Mouse (Mus musculus): ENCODE data around the gene Msrb3. TPM values are rescaled to one million over a fixed set of nuclear protein-coding genes. Genes with fewer than 3 reads are reported as not detected.

Msrb3 gene
- polyA plus RNA-seq, 1 experiment from 2014 or later = 2.0 TPM

GRCm38 (mm10) chr10:120851196-120851781, 47.6 kb downstream of the Msrb3 start:
- Histone ChIP-seq H3K9me3 (no peaks in the 10 kb centered on the region), H3K27ac (no peak overlapping the region), H3K27me3 (no peaks in the 10 kb centered on the region), H3K36me3 (no peaks in the 10 kb centered on the region), H3K4me2 (replicated peaks) (no peak overlapping the region), H3K9ac (replicated peaks) (no peak overlapping the region), H3K4me1 (replicated peaks) (peaks cover 7% of the 10 kb centered on the region; the same call in 1 of the 2 replicates), H3K4me3 (replicated peaks) (no peak overlapping the region)
- ATAC-seq = no peak
- WGBS = 78% methylated on average over 9 of the region's 9 CpGs

GRCm38 (mm10) chr10:120850391-120851195, 48.3 kb downstream of the Msrb3 start:
- no peaks in the 10 kb centered on the region for H3K9me3 ChIP-seq
- no peaks in the 10 kb centered on the region for H3K36me3 ChIP-seq
- WGBS = 74% methylated on average over 24 of the region's 24 CpGs
- H3K4me3 ChIP-seq (replicated peaks) = no peak overlapping the region
- no peak overlapping the region for H3K4me2 ChIP-seq (replicated peaks)
- H3K9ac ChIP-seq (replicated peaks) = no peak overlapping the region
- H3K27me3 ChIP-seq = no peaks in the 10 kb centered on the region
- no peak overlapping the region for H3K27ac ChIP-seq
- H3K4me1 ChIP-seq (replicated peaks) = peaks cover 7% of the 10 kb centered on the region; the same call in 1 of the 2 replicates
- ATAC-seq = no peak

GRCm38 (mm10) chr10:120848677-120849076, 50.2 kb downstream of the Msrb3 start:
- no peaks in the 10 kb centered on the region for H3K9me3 ChIP-seq
- H3K4me3 ChIP-seq (replicated peaks) = no peak overlapping the region
- no peak overlapping the region for H3K9ac ChIP-seq (replicated peaks)
- H3K4me2 ChIP-seq (replicated peaks) = no peak overlapping the region
- no peaks in the 10 kb centered on the region for H3K27me3 ChIP-seq
- 87% methylated on average over 7 of the region's 7 CpGs for WGBS
- no peaks in the 10 kb centered on the region for H3K36me3 ChIP-seq
- no peaks in the 10 kb centered on the region for H3K4me1 ChIP-seq (replicated peaks)
- H3K27ac ChIP-seq = no peak overlapping the region
- ATAC-seq = no peak

- no peak overlapping the region for H3K4me2 ChIP-seq (replicated peaks)
These were observed 51.1 kb downstream of the Msrb3 start for GRCm38 (mm10) chr10:120847785-120848184.

GRCm38 (mm10) chr10:120839966-120840365, 58.9 kb downstream of the Msrb3 start:
- H3K9me3 ChIP-seq = no peaks in the 10 kb centered on the region
- 88% methylated on average over 7 of the region's 7 CpGs for WGBS
- no peaks in the 10 kb centered on the region for H3K4me1 ChIP-seq (replicated peaks)
- H3K27ac ChIP-seq = no peak overlapping the region
- ATAC-seq = no peak
- no peaks in the 10 kb centered on the region for H3K36me3 ChIP-seq
- no peak overlapping the region for H3K4me3 ChIP-seq (replicated peaks)
- no peaks in the 10 kb centered on the region for H3K27me3 ChIP-seq
- no peak overlapping the region for H3K9ac ChIP-seq (replicated peaks)
- H3K4me2 ChIP-seq (replicated peaks) = no peak overlapping the region

More at GRCm38 (mm10) chr10:120847785-120848184, 51.1 kb downstream of the Msrb3 start:
- WGBS = 88% methylated on average over 4 of the region's 4 CpGs
- Histone ChIP-seq H3K4me1 (replicated peaks) (no peaks in the 10 kb centered on the region), H3K36me3 (no peaks in the 10 kb centered on the region), H3K27me3 (no peaks in the 10 kb centered on the region), H3K27ac (no peak overlapping the region), H3K4me3 (replicated peaks) (no peak overlapping the region), H3K9ac (replicated peaks) (no peak overlapping the region), H3K9me3 (no peaks in the 10 kb centered on the region)
- no peak for ATAC-seq

GRCm38 (mm10) chr10:120834531-120834930, 64.4 kb downstream of the Msrb3 start:
- Histone ChIP-seq H3K4me2 (replicated peaks) (no peak overlapping the region), H3K9ac (replicated peaks) (no peak overlapping the region), H3K4me3 (replicated peaks) (no peak overlapping the region), H3K36me3 (no peaks in the 10 kb centered on the region), H3K27ac (no peak overlapping the region), H3K9me3 (no peaks in the 10 kb centered on the region), H3K4me1 (replicated peaks) (no peaks in the 10 kb centered on the region), H3K27me3 (no peaks in the 10 kb centered on the region)
- WGBS = 100% methylated on average over 1 of the region's 1 CpGs
- ATAC-seq = no peak

GRCm38 (mm10) chr10:120833836-120834235, 65.1 kb downstream of the Msrb3 start:
- no peak overlapping the region for H3K9ac ChIP-seq (replicated peaks)
- no peak for ATAC-seq
- no peaks in the 10 kb centered on the region for H3K36me3 ChIP-seq
- H3K4me3 ChIP-seq (replicated peaks) = no peak overlapping the region
- no peaks in the 10 kb centered on the region for H3K27me3 ChIP-seq
- no peak overlapping the region for H3K27ac ChIP-seq
- H3K4me2 ChIP-seq (replicated peaks) = no peak overlapping the region
- no peaks in the 10 kb centered on the region for H3K4me1 ChIP-seq (replicated peaks)
- H3K9me3 ChIP-seq = no peaks in the 10 kb centered on the region

GRCm38 (mm10) chr10:120827761-120828160, 71.1 kb downstream of the Msrb3 start:
- H3K36me3 ChIP-seq = no peaks in the 10 kb centered on the region
- WGBS = 93% methylated on average over 12 of the region's 12 CpGs
- H3K4me1 ChIP-seq (replicated peaks) = peaks cover 6% of the 10 kb centered on the region; the same call in 1 of the 2 replicates
- no peak overlapping the region for H3K27ac ChIP-seq
- no peak overlapping the region for H3K4me2 ChIP-seq (replicated peaks)
- ATAC-seq = no peak
- no peak overlapping the region for H3K4me3 ChIP-seq (replicated peaks)
- H3K27me3 ChIP-seq = no peaks in the 10 kb centered on the region
- no peak overlapping the region for H3K9ac ChIP-seq (replicated peaks)
- no peaks in the 10 kb centered on the region for H3K9me3 ChIP-seq

- Histone ChIP-seq H3K9me3 (no peaks in the 10 kb centered on the region), H3K27me3 (no peaks in the 10 kb centered on the region), H3K27ac (no peak overlapping the region), H3K36me3 (no peaks in the 10 kb centered on the region), H3K4me1 (replicated peaks) (peaks cover 6% of the 10 kb centered on the region; the same call in 1 of the 2 replicates), H3K4me2 (replicated peaks) (no peak overlapping the region), H3K9ac (replicated peaks) (no peak overlapping the region), H3K4me3 (replicated peaks) (no peak overlapping the region)
- WGBS = 82% methylated on average over 27 of the region's 27 CpGs
- no peak for ATAC-seq
These were observed 71.9 kb downstream of the Msrb3 start for GRCm38 (mm10) chr10:120826795-120827669.

GRCm38 (mm10) chr10:120826381-120826780, 72.5 kb downstream of the Msrb3 start:
- H3K4me3 ChIP-seq (replicated peaks) = no peak overlapping the region
- no peak; the same call in 1 of the 2 replicates for ATAC-seq
- H3K36me3 ChIP-seq = no peaks in the 10 kb centered on the region
- no peak overlapping the region for H3K27ac ChIP-seq
- H3K4me1 ChIP-seq (replicated peaks) = peaks cover 6% of the 10 kb centered on the region; the same call in 1 of the 2 replicates
- 72% methylated on average over 7 of the region's 7 CpGs for WGBS
- no peak overlapping the region for H3K4me2 ChIP-seq (replicated peaks)
- no peak overlapping the region for H3K9ac ChIP-seq (replicated peaks)
- no peaks in the 10 kb centered on the region for H3K9me3 ChIP-seq
- H3K27me3 ChIP-seq = no peaks in the 10 kb centered on the region

GRCm38 (mm10) chr10:120825594-120825993, 73.3 kb downstream of the Msrb3 start:
- Histone ChIP-seq H3K27me3 (no peaks in the 10 kb centered on the region), H3K9me3 (no peaks in the 10 kb centered on the region), H3K4me2 (replicated peaks) (peak overlapping the region; percentile 26; the same call in 1 of the 2 replicates), H3K4me3 (replicated peaks) (no peak overlapping the region), H3K4me1 (replicated peaks) (peaks cover 13% of the 10 kb centered on the region), H3K36me3 (no peaks in the 10 kb centered on the region), H3K9ac (replicated peaks) (no peak overlapping the region), H3K27ac (no peak overlapping the region)
- ATAC-seq = peak; percentile 84
- WGBS = 32% methylated on average over 11 of the region's 11 CpGs

Measured in midbrain, embryonic 13.5 days (tissue).